Mouse (Mus musculus): Measurements from ENCODE around the gene Ampd2.

DNA sequence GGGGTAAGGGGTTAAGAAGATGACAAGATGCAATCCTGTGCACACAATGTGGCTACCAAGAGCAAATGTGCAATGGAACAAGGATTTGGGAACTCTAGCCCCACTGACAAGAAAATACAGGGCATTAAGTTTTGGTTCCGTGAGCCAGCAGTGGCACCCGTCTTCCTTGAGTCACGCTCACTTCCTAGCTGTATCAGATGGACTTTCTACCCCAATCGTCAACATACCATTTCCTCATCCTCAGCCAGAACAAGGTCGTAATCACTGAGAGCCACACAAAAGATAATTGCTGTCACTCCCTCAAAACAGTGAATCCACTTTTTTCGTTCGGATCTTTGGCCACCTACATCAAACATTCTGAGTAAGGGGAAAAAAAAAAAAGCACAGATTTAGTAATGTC lies 25.8 kb upstream of the Ampd2 start:
- no peak for TF ChIP-seq CTCF (IDR thresholded peaks at IDR 0.05; ENCODE audit: low read depth, low read length)
- no peak for TF ChIP-seq POLR2A (IDR thresholded peaks at IDR 0.05; ENCODE audit: extremely low read depth, insufficient read depth, low read length)

Data from liver, adult 2 months (tissue).